Mouse (Mus musculus) ovary, adult 18-20 months (tissue): ENCODE results near the gene Spsb1.

Experiments
- DNase-seq: peaks from one replicate; pipeline ENCODE4 v3.0.0; 2022; ENCODE audit warnings: low spot score, mixed read lengths

Gene Spsb1

GRCm38 (mm10) chr4:149983921-149984645, 29.2 kb upstream of the Spsb1 start:
- DNase-seq, result no peak

GRCm38 (mm10) chr4:149982154-149982553, 27.3 kb upstream of the Spsb1 start:
- DNase-seq, result no peak

GRCm38 (mm10) chr4:149979819-149980308, 25.0 kb upstream of the Spsb1 start:
- DNase-seq, result peak; percentile 78

GRCm38 (mm10) chr4:149978820-149979219, 24.0 kb upstream of the Spsb1 start:
- DNase-seq, result no peak

- peak; percentile 80 for DNase-seq
Measured at GRCm38 (mm10) chr4:149977801-149978544, 23.1 kb upstream of the Spsb1 start.

- DNase-seq, result no peak
Measured at GRCm38 (mm10) chr4:149977181-149977580, 22.3 kb upstream of the Spsb1 start.

GRCm38 (mm10) chr4:149975730-149976254, 20.9 kb upstream of the Spsb1 start:
- DNase-seq, result no peak

- no peak for DNase-seq
Measured at GRCm38 (mm10) chr4:149975291-149975690, 20.4 kb upstream of the Spsb1 start.

- no peak for DNase-seq
Measured at GRCm38 (mm10) chr4:149971393-149971792, 16.6 kb upstream of the Spsb1 start.

- no peak for DNase-seq
Measured at GRCm38 (mm10) chr4:149968526-149968925, 13.7 kb upstream of the Spsb1 start.

- no peak for DNase-seq
Measured at GRCm38 (mm10) chr4:149966963-149967362, 12.1 kb upstream of the Spsb1 start.

- DNase-seq, result peak; percentile 66
Measured at GRCm38 (mm10) chr4:149966252-149966651, 11.4 kb upstream of the Spsb1 start.

GRCm38 (mm10) chr4:149965672-149966071, 10.8 kb upstream of the Spsb1 start:
- DNase-seq, result no peak

GRCm38 (mm10) chr4:149965242-149965641, 10.4 kb upstream of the Spsb1 start:
- no peak for DNase-seq

- DNase-seq, result no peak
Measured at GRCm38 (mm10) chr4:149964770-149965169, 9.9 kb upstream of the Spsb1 start.

- no peak for DNase-seq
Measured at GRCm38 (mm10) chr4:149964285-149964684, 9.4 kb upstream of the Spsb1 start.

- DNase-seq, result no peak
Measured at GRCm38 (mm10) chr4:149960391-149960790, 5.5 kb upstream of the Spsb1 start.

GRCm38 (mm10) chr4:149959816-149960215, 5.0 kb upstream of the Spsb1 start:
- DNase-seq, result no peak

- DNase-seq, result no peak
Measured at GRCm38 (mm10) chr4:149958566-149958965, 3.7 kb upstream of the Spsb1 start.

- no peak for DNase-seq
Measured at GRCm38 (mm10) chr4:149956048-149956447, 1.2 kb upstream of the Spsb1 start.

- no peak for DNase-seq
Measured at GRCm38 (mm10) chr4:149955631-149956030, 788 bp upstream of the Spsb1 start.

GRCm38 (mm10) chr4:149953621-149954481, 992 bp downstream of the Spsb1 start:
- DNase-seq, result no peak
